Mouse (Mus musculus) thymus, adult 2 months (tissue): Measurements from ENCODE around the gene Slc23a4.

ENCODE experiments used
- CTCF ChIP-seq: fragments of 200-500 bp; IDR thresholded peaks from 2 replicates; pipeline ENCODE4 v1.5.1; 2012; ENCODE audit warnings: mild to moderate bottlenecking, control low read depth, low read length, moderate library complexity, borderline replicate concordance; ENCODE audit not compliant: control insufficient read depth, poor library complexity, insufficient read depth; ENCODE audit errors: extremely low read depth
- POLR2A ChIP-seq: fragments of 200-500 bp; IDR thresholded peaks from 2 replicates; pipeline ENCODE4 v1.6.1; 2012; ENCODE audit warnings: mild to moderate bottlenecking, low read length, control low read depth, moderate library complexity; ENCODE audit not compliant: control insufficient read depth, poor library complexity, insufficient read depth; ENCODE audit errors: extremely low read depth

- no peak for TF ChIP-seq CTCF
- no peak for TF ChIP-seq POLR2A
Observed at GRCm38 (mm10) chr6:34903851-34904250, 84.4 kb downstream of the Slc23a4 start.
